Mouse (Mus musculus): ENCODE measurements around the gene Layn. TPM values are rescaled to one million over a fixed set of nuclear protein-coding genes. Genes with fewer than 3 reads are reported as not detected.

The Layn gene
- total RNA-seq, 2 experiments from 2014 or later: 3.8 to 5.9 TPM

DNA sequence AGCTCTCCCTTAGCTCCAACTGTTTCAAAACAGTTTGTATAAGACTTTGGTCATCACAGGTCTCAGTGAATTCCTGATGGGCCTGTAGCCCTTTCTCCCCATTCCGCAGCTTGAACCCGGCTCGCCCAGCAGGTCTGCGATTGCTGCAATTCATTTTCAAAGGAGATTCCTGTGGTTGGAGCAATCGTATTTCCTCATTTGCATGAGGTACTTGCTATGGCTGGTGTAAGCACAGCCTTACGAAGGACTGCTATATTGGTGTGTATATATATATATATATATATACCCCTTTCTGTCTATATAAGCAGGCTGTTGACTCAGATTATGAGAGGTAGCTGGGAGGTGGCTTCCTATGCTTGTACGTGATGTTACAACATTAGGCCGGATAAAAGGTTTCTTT is 44.6 kb downstream of the Layn start:
- DNase-seq: no peak

DNA sequence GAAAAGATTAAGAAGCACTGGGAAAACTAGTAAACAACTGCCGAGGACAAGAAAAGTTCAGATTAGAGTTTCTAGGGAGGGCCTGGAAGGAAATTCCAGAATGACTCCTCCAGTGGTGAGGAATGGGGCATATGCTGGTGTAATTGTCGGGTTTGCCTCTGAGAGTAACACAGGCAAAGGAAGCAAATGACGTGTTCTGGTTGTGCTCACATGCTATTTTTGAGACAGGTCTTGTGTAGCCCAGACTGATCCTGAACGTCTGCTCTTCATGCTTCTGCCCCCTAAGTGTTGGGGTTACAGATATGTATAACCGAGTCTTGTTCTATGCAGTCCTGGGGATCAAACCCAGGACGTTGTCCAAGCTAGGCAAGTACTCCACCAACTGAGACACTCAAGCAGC is 45.3 kb downstream of the Layn start:
- DNase-seq: no peak

- DNase-seq: no peak
Measured at GRCm38 (mm10) chr9:51030147-51030546, 46.7 kb downstream of the Layn start.

GRCm38 (mm10) chr9:51026952-51027351 is 49.9 kb downstream of the Layn start:
- no peak for DNase-seq

- no peak for DNase-seq
Measured at GRCm38 (mm10) chr9:51021123-51021795, 55.6 kb downstream of the Layn start.

DNA sequence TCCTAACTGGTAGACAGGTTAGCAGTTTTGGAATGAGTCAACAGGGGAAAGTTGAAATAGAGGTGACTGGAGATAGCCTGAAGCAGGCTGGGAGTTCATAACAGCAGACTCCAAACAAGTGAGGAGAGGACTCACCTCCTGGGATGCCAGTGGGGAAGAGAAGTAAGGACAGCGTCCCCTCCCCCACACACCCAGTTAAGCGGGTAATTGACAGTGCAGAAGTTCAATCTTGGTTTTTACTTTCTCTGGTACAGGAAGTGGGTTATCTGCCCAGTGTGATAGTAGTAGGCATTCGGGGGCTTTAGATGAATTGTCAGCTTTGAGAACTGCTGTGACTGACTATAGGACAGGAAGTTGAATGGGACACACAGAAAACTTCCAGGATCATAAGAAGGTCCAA is 56.5 kb downstream of the Layn start:
- no peak for DNase-seq

DNA sequence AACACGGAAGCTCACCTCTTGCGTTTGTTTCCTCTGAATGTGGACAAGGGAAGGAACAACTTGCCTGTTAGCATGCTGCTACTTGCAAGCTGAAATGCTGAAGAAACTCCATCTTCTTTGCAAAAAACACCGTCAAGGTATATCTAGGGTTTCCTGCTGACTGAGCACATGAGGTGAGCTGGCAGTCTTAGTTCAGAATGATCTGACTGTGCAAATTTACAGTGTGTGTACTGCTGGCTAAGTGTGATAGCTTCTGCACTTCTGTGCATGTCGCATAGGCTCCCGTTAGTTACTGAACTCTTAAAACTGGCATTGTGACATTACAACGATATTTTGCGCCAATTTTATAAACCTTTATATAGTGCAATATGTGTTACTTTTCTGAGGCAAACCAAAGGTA is 57.2 kb downstream of the Layn start:
- DNase-seq: no peak

DNA sequence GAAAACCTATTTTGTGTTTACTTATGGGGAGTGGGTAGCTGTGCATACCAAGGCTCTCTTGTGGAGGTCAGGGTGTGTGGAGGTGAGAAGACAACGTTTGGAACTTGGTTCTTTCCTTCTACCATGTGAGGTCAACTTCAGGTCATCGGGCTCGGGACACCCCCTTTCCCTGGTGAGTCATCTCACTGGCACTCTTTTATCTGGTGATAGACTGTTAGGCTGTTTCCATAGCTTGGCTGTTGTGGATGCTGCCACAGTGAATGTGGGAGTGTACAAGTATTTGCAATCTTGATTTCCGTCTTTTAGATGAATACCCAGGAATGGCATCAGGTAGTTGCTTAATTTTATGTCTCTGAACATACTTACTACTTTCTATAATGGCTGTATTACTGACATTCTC is 61.2 kb downstream of the Layn start:
- no peak for DNase-seq

- DNase-seq: no peak
Measured at GRCm38 (mm10) chr9:51013644-51014043, 63.2 kb downstream of the Layn start.

- DNase-seq: no peak
Measured at GRCm38 (mm10) chr9:51009656-51009950, 67.3 kb downstream of the Layn start.

- peak; percentile 82 to 85 for DNase-seq
Measured at GRCm38 (mm10) chr9:51008841-51009655, 67.8 kb downstream of the Layn start, which contains the start of gene Sik2. TSS of gene Sik2 (minus strand) at chr9:51009073.

- DNase-seq: peak; percentile 18 to 29
Measured at GRCm38 (mm10) chr9:51008068-51008840, 68.6 kb downstream of the Layn start.

GRCm38 (mm10) chr9:51007726-51008067 is 69.2 kb downstream of the Layn start:
- DNase-seq: no peak

DNA sequence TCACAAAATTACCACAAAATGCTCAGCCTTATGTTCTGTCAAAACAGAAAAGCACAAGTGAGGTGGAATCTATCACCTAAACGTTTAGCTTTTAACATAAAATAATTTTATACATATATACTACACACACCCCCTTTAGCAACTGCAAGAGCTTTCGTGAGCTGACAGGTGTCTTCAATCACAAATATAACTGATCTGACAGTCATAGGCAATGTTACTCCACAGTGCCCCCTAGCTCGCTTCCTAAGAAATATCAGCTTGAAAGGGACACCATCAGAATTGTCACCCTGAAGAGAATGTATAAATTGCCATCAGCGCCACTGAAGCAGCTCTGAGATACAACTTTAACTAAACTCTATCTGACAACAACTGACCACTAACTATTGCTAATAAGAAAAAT is 70.0 kb downstream of the Layn start:
- peak; percentile 41 to 61 for DNase-seq

Small RNA genes lying within 50 kb of the gene (microRNA-seq; reads per million reads assigned to microRNA genes)
- gene Mir34b (18.0 to 37.3 reads per million in 2 experiments), gene Mir34c (424 to 485 reads per million in 2 experiments)

Other genes starting within 250 kb of the Layn start
- 10 to 100 TPM; 17.4 to 18.5 TPM for gene Ppp2r1b, start 231.8 kb downstream of the Layn start, total RNA-seq (2021)
- 10 to 100 TPM; 37.8 to 43.5 TPM for gene Sik2, start 68.0 kb downstream of the Layn start, total RNA-seq (2021)
- gene Btg4, start 16.2 kb downstream of the Layn start, total RNA-seq (2021): not detected
- not detected for gene 4833427G06Rik, start 25.0 kb upstream of the Layn start, total RNA-seq (2021)
- not detected for gene Gm32742, start 88.4 kb upstream of the Layn start, total RNA-seq (2021)
- gene Pou2af1, start 136.6 kb upstream of the Layn start, total RNA-seq (2021): not detected
- gene Colca2, start 201.5 kb upstream of the Layn start, total RNA-seq (2021): under 1 TPM; 0.65 to 0.91 TPM